Mouse (Mus musculus) liver, adult 2 months (tissue): ENCODE measurements around the gene Olfr111. TPM values are rescaled to one million over a fixed set of nuclear protein-coding genes. Genes with fewer than 3 reads are reported as not detected.
"Not testable (repeated sequence)": the region's sequence is repeated elsewhere in the genome, so short reads cannot be mapped to it uniquely, and the experiment has no call there.

ENCODE experiments used
- DNase-seq: peaks from one replicate; pipeline ENCODE4 v3.0.0-alpha.2; 2011; ENCODE audit warnings: low read depth, low spot score; ENCODE audit errors: extremely low read depth
- H3K27ac ChIP-seq: fragments of 200-500 bp; replicated peaks from 2 replicates; pipeline ENCODE4 v1.5.1; 2012; ENCODE audit warnings: low read depth, mild to moderate bottlenecking, control low read depth, inconsistent platforms, low read length; ENCODE audit not compliant: insufficient read depth
- H3K27me3 ChIP-seq: fragments of 200-500 bp; 2 replicates; pipeline ENCODE4 v1.6.1; 2012; ENCODE audit warnings: mild to moderate bottlenecking, moderate library complexity, low read length, inconsistent platforms; ENCODE audit not compliant: control insufficient read depth, insufficient read depth
- H3K36me3 ChIP-seq: fragments of 200-500 bp; 2 replicates; pipeline ENCODE4 v1.6.1; 2012; ENCODE audit warnings: low read length, inconsistent platforms; ENCODE audit not compliant: control insufficient read depth, insufficient read depth
- H3K4me1 ChIP-seq: fragments of 200-500 bp; 2 replicates; pipeline ENCODE4 v1.6.1; 2011; ENCODE audit warnings: low read length; ENCODE audit not compliant: control insufficient read depth, insufficient read depth
- H3K4me3 ChIP-seq: fragments of 200-500 bp; 2 replicates; pipeline ENCODE4 v1.5.1; 2011; ENCODE audit warnings: low read depth, mild to moderate bottlenecking, control low read depth, low read length, moderate library complexity; ENCODE audit not compliant: insufficient read depth
- H3K79me2 ChIP-seq: fragments of 200-500 bp; 2 replicates; pipeline ENCODE4 v1.6.1; 2012; ENCODE audit warnings: inconsistent platforms, mild to moderate bottlenecking, low read length, moderate library complexity; ENCODE audit not compliant: control insufficient read depth, insufficient read depth
- H3K9ac ChIP-seq: fragments of 200-500 bp; 2 replicates; pipeline ENCODE4 v1.6.1; 2012; ENCODE audit warnings: low read depth, mild to moderate bottlenecking, control low read depth, inconsistent platforms, low read length
- CTCF ChIP-seq: fragments of 200-500 bp; IDR thresholded peaks from 2 replicates; pipeline ENCODE4 v1.5.1; 2011; ENCODE audit warnings: low read depth, low read length, control low read depth
- POLR2A ChIP-seq: fragments of 200-500 bp; IDR thresholded peaks from 2 replicates; pipeline ENCODE4 v1.6.1; 2011; ENCODE audit warnings: low read length, control low read depth; ENCODE audit not compliant: insufficient read depth; ENCODE audit errors: extremely low read depth
- WGBS: fragments of 180-500 bp; shearing (Covaris S2); methylation state at CpG from one replicate; pipeline ENCODE4 v1.1.7; 2018; 5-methylcytosine and 5-hydroxymethylcytosine counted together
- polyA plus RNA-seq: library from polyadenylated mRNA; depleted of rRNA; stranded (reverse); fragments of >200 nt; gene quantifications from 2 replicates; pipeline ENCODE4 v1.2.3, GENCODE M21; 2012
- total RNA-seq: library from RNA; depleted of rRNA; stranded (reverse); fragments of >200 nt; gene quantifications from 2 replicates; pipeline ENCODE4 v1.2.3, GENCODE M21; 2014

Olfr111 gene
- total and polyA plus RNA-seq, 2 experiments = not detected

GRCm38 (mm10) chr17:37535173-37535572 is 27.3 kb downstream of the Olfr111 start:
- H3K27me3 ChIP-seq = no peaks in the 10 kb centered on the region
- H3K79me2 ChIP-seq = no peaks in the 10 kb centered on the region
- H3K36me3 ChIP-seq = no peaks in the 10 kb centered on the region
- TF ChIP-seq CTCF (no peak), POLR2A (no peak)
- DNase-seq = no peak
- no peak overlapping the region for H3K4me3 ChIP-seq
- no peak overlapping the region for H3K27ac ChIP-seq
- H3K4me1 ChIP-seq = no peaks in the 10 kb centered on the region
- H3K9ac ChIP-seq = no peak overlapping the region

GRCm38 (mm10) chr17:37538416-37538815 is 30.6 kb downstream of the Olfr111 start:
- not testable (repeated sequence) for H3K4me3 ChIP-seq, H3K4me1 ChIP-seq, H3K9ac ChIP-seq, H3K27ac ChIP-seq, H3K79me2 ChIP-seq, H3K27me3 ChIP-seq, H3K36me3 ChIP-seq
- DNase-seq = peak; percentile 27
- 38% methylated on average over 1 of the region's 1 CpGs for WGBS

- 76% methylated on average over 4 of the region's 4 CpGs for WGBS
- H3K9ac ChIP-seq = no peak overlapping the region
- no peaks in the 10 kb centered on the region for H3K27me3 ChIP-seq
- H3K4me1 ChIP-seq = no peaks in the 10 kb centered on the region
- no peak overlapping the region for H3K4me3 ChIP-seq
- TF ChIP-seq POLR2A = no peak
- no peak for TF ChIP-seq CTCF
- no peak overlapping the region for H3K27ac ChIP-seq
- no peaks in the 10 kb centered on the region for H3K36me3 ChIP-seq
- DNase-seq = no peak
- no peaks in the 10 kb centered on the region for H3K79me2 ChIP-seq
Measured at GRCm38 (mm10) chr17:37541454-37542119, 33.8 kb downstream of the Olfr111 start.

- no peak for TF ChIP-seq POLR2A
- no peak for TF ChIP-seq CTCF
- WGBS = 50% methylated on average over 3 of the region's 3 CpGs
- no peak overlapping the region for H3K4me3 ChIP-seq
Measured at GRCm38 (mm10) chr17:37543800-37544435, 36.1 kb downstream of the Olfr111 start.

GRCm38 (mm10) chr17:37558913-37559615 is 51.2 kb downstream of the Olfr111 start:
- DNase-seq = peak; percentile 37
- no peak overlapping the region for H3K27ac ChIP-seq
- no peaks in the 10 kb centered on the region for H3K79me2 ChIP-seq
- H3K9ac ChIP-seq = no peak overlapping the region
- H3K4me1 ChIP-seq = no peaks in the 10 kb centered on the region
- TF ChIP-seq POLR2A = no peak
- TF ChIP-seq CTCF = no peak
- no peaks in the 10 kb centered on the region for H3K27me3 ChIP-seq
- 38% methylated on average over 1 of the region's 1 CpGs for WGBS
- no peaks in the 10 kb centered on the region for H3K36me3 ChIP-seq
- H3K4me3 ChIP-seq = no peak overlapping the region

More at GRCm38 (mm10) chr17:37543800-37544435, 36.1 kb downstream of the Olfr111 start:
- H3K27me3 ChIP-seq = no peaks in the 10 kb centered on the region
- H3K79me2 ChIP-seq = no peaks in the 10 kb centered on the region
- no peaks in the 10 kb centered on the region for H3K36me3 ChIP-seq
- H3K9ac ChIP-seq = no peak overlapping the region
- no peak for DNase-seq
- H3K4me1 ChIP-seq = no peaks in the 10 kb centered on the region
- H3K27ac ChIP-seq = no peak overlapping the region

- H3K9ac ChIP-seq = no peak within 1 kb of the TSS
- no peaks in the 10 kb centered on the region for H3K36me3 ChIP-seq
- no peaks in the 10 kb centered on the region for H3K79me2 ChIP-seq
- no peaks in the 10 kb centered on the region for H3K4me1 ChIP-seq
- H3K4me3 ChIP-seq = no peak within 1 kb of the TSS
- no peak within 1 kb of the TSS for H3K27ac ChIP-seq
- DNase-seq = no peak
- TF ChIP-seq POLR2A = no peak
- no peak for TF ChIP-seq CTCF
- H3K27me3 ChIP-seq = no peaks in the 10 kb centered on the region
Measured at GRCm38 (mm10) chr17:37569351-37569750, 61.5 kb downstream of the Olfr111 start, which contains the start of gene Olfr112. Gene Olfr112, minus strand, starts transcription at chr17:37569451.
